Mouse (Mus musculus): ENCODE results near the gene Cdk6. TPM values are rescaled to one million over a fixed set of nuclear protein-coding genes. Genes with fewer than 3 reads are reported as not detected.

The Cdk6 gene
- 43.4 and 82.4 TPM in 2 replicates for total RNA-seq (2023)

DNA sequence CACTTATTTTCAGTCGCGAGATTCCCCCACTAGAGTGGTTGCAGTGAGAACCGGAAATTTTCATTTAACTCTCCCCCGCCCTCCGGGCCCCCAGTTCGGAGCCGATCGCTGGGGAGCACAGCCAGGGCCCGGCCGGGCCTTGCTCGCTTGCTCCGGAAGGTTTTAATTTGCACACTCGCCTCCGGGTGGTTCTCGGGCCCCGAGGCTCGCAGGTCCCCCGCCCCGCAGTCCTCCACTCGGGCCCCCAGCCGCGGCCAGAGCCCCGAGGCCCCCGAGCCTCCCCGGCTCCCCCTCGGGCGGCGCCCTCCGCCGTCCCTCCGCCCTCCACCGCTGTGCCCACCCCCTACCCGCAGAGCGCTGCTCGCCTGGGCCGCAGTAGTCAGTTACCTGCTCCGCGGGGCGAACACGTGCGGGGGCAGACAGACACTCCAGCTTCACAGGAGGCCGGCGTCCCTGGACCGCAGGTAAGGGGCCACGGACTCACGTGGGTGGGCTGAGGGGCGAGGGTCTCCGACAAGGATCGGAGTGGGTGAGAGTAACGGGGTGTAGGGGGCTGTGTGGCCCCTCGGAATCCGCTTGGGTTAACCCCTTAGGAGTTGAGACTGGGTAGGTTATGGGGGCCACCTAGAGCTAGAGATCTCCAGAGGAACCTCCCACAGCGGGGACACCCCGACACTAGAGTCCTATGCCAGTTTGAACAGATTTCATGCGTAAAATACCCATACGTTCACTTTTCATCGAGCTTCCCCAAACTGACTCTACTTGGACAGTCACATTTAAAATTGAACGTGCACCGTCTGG is at the start of gene Cdk6:
Cdk6 (plus strand) TSS at position 375 of the 801 bp plus-strand sequence.

DNA sequence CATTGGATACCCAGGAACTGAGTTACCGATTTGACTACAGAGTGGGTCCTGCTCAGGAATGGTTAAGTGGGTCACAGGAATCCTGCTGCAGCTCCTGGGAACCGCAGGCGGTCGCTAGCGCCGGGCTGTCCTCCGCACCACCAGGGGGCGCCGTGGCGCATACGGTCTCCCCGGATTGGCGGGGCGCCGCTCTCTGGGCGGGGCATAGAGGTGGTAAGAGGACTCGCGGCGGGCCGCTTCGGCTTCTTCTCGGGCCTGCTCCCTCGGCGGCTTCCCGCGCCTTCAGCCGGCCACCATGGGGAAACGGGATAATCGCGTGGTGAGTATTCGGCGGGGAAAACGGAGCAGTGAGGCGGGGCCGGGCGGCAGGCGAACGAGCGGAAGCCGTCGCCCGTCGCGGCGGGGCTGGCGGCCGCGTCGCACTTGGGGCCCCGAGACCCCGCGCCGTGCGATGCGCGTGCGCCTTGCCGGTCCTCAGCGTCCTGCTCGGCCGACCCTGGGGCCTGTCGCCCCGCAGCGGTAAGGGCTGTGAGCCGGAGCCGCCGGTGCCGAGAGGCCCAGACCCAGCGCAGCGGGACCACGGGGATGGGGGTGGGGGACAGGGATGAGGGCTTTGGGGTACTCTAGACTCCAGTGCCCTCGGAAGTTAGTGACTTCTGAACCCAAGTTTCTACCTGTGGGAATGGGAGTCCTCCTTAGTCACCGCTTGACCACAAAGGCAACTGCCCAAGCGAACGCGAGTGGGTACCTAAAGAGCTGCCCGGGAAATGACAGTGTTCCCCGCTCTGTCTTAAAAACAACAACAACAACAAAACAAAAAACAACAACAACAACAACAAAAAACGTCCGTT is 202.6 kb downstream of the Cdk6 start, which contains the start of gene Fam133b:
Fam133b (plus strand) TSS at position 205 of the 851 bp plus-strand sequence.

DNA sequence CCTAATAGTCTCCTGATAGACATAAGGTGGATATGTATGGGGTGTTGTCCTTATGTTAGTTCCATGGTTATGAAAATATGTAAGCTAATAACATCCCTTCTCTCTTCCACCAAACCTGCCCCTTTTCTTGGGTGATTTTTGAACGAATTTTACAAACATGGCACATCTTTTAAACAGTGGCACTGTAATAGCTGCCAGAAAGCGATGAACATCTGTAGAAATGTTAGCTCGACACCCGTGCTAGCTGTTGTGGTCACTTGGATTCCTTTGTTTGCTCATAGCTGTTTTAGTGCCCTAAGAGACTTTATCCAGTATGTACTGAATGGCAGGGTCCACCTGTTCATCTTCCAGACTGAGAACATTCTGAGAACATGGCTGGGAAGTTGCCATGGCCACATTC is 230.0 kb downstream of the Cdk6 start, which contains the start of gene 1700109H08Rik:
1700109H08Rik (plus strand) TSS at position 301 of the 400 bp plus-strand sequence.

Other genes with a start within 250 kb of the Cdk6 start
- 59.8 and 81.8 TPM in 2 replicates for gene Fam133b, start 202.3 kb downstream of the Cdk6 start, total RNA-seq (2023)
- gene 1700109H08Rik, start 230.1 kb downstream of the Cdk6 start, total RNA-seq (2023): 13.3 and 21.8 TPM in 2 replicates